Mouse (Mus musculus): ENCODE data around the gene Ccdc18. TPM values are rescaled to one million over a fixed set of nuclear protein-coding genes. Genes with fewer than 3 reads are reported as not detected.
"Not testable (repeated sequence)": the region's sequence is repeated elsewhere in the genome, so short reads cannot be mapped to it uniquely, and the experiment has no call there.

Gene Ccdc18
- total RNA-seq, 1 experiment = 9.8 TPM

DNA sequence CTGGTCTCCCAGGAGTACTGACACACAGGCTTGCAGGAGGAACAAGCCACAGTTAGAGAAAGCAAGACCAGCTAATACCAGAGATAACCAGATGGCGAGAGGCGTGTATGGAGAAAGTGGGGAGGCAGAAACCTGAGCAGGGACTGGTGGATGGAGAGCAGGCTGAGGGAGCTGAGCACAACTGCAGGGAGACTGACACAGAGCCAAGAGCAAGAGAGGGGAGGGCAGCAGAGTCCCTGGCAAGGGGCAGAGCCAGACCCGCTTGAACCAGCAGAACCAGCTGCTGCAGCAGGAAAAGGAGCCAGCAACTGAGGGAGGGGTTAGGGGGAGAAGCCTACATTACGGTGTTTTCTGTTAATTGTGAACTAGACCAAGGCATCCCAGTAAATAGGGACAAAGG is 130.0 kb downstream of the Ccdc18 start:
- peak overlapping the region in 1 of 2 experiments; percentile 64; a peak in 2 of 4 replicates for H3K4me3 ChIP-seq (ENCODE audit: insufficient read depth in 1 of 2, low read depth in 1 of 2, low read length in 2 of 2, poor library complexity in 1 of 2, severe bottlenecking in 1 of 2)
- H3K9ac ChIP-seq (ENCODE audit: insufficient read depth, low read depth, low read length, poor library complexity, severe bottlenecking) = 0 out of 2 replicates have a peak overlapping the region, but pooled peaks have one; percentile 14
- in situ Hi-C loops (cut with MboI; ENCODE audit: low sequenced_read_pairs in 2 of 2, unreplicated experiment in 2 of 2) = no loop called here
- H3K36me3 ChIP-seq (ENCODE audit: control insufficient read depth, insufficient read depth, low read length, poor library complexity, severe bottlenecking) = no peaks in the 10 kb centered on the region
- TF ChIP-seq MAFK (IDR thresholded peaks at IDR 0.05; ENCODE audit: insufficient read depth, low read depth, low read length) (no peak), HCFC1 (IDR thresholded peaks at IDR 0.05; ENCODE audit: borderline replicate concordance, insufficient read depth, low read length) (no peak), ZNF384 (IDR thresholded peaks at IDR 0.05; ENCODE audit: low read depth, low read length) (no peak), ZC3H11A (IDR thresholded peaks at IDR 0.05; ENCODE audit: borderline replicate concordance, low read depth, low read length) (no peak), CHD2 (IDR thresholded peaks at IDR 0.05; ENCODE audit: low read depth, low read length) (no peak)
- peak; percentile 47 for DNase-seq (ENCODE audit: low read depth, low spot score)
- H3K27ac ChIP-seq (ENCODE audit: insufficient read depth, low read depth, low read length, poor library complexity, severe bottlenecking) = no peak overlapping the region
- no peaks in the 10 kb centered on the region for H3K9me3 ChIP-seq (ENCODE audit: control insufficient read depth, insufficient read depth, low read depth, low read length)
- H3K4me1 ChIP-seq (ENCODE audit: control insufficient read depth in 2 of 2, insufficient read depth in 2 of 2, low read length in 2 of 2, poor library complexity in 1 of 2) = peaks cover 0 to 2% of the 10 kb centered on the region in 2 experiments; a peak in 1 of 4 replicates

DNA sequence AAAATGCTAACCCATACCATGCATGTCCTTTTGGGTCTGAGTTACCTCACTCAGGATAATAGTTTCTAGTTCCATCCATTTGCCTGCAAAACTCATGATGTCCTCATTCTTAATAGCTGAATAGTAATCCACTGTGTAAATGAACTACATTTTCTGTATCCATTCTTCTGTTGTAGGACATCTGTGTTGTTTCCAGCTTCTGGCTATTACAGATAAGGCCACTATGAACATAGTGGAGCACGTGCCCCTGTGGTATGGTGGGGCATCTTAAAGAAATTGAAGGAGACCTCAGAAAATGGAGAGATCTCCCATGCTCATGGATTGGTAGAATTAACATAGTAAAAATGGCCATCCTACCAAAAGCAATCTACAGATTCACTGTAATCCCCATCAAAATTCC is 131.1 kb downstream of the Ccdc18 start:
- DNase-seq (ENCODE audit: low read depth, low spot score); H3K4me1 ChIP-seq (ENCODE audit: control insufficient read depth in 2 of 2, insufficient read depth in 2 of 2, low read length in 2 of 2, poor library complexity in 1 of 2); H3K36me3 ChIP-seq (ENCODE audit: control insufficient read depth, insufficient read depth, low read length, poor library complexity, severe bottlenecking); H3K9ac ChIP-seq (ENCODE audit: insufficient read depth, low read depth, low read length, poor library complexity, severe bottlenecking); in situ Hi-C loops (cut with MboI; ENCODE audit: low sequenced_read_pairs in 2 of 2, unreplicated experiment in 2 of 2); H3K27ac ChIP-seq (ENCODE audit: insufficient read depth, low read depth, low read length, poor library complexity, severe bottlenecking); H3K4me3 ChIP-seq (ENCODE audit: insufficient read depth in 1 of 2, low read depth in 1 of 2, low read length in 2 of 2, poor library complexity in 1 of 2, severe bottlenecking in 1 of 2); H3K9me3 ChIP-seq (ENCODE audit: control insufficient read depth, insufficient read depth, low read depth, low read length): not testable (repeated sequence)

DNA sequence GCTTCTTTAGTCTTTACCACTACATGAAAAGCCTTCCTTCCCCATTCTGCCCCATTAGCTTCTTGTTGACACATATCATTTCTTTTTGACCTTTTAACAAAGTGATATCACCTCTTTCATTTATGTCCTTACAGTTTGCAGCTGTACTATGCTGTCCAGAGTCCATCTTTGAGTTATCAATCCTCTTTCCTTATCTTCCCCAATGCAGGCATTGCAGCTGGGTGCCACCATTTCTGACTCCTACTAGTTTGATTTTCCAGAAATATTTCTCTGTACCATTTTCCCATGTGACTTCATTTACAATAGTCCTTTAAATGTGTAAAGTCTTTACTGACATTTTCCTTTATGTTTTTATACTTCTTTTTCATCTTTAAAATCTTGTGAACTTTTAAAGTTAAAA is 134.3 kb downstream of the Ccdc18 start:
- TF ChIP-seq ZC3H11A (IDR thresholded peaks at IDR 0.05; ENCODE audit: borderline replicate concordance, low read depth, low read length) (no peak), CHD2 (IDR thresholded peaks at IDR 0.05; ENCODE audit: low read depth, low read length) (no peak), ZNF384 (IDR thresholded peaks at IDR 0.05; ENCODE audit: low read depth, low read length) (no peak), MAFK (IDR thresholded peaks at IDR 0.05; ENCODE audit: insufficient read depth, low read depth, low read length) (no peak), HCFC1 (IDR thresholded peaks at IDR 0.05; ENCODE audit: borderline replicate concordance, insufficient read depth, low read length) (no peak)
- Histone ChIP-seq H3K27ac (ENCODE audit: insufficient read depth, low read depth, low read length, poor library complexity, severe bottlenecking) (no peak overlapping the region), H3K9me3 (ENCODE audit: control insufficient read depth, insufficient read depth, low read depth, low read length) (no peaks in the 10 kb centered on the region), H3K36me3 (ENCODE audit: control insufficient read depth, insufficient read depth, low read length, poor library complexity, severe bottlenecking) (no peaks in the 10 kb centered on the region), H3K4me3 (ENCODE audit: insufficient read depth in 1 of 2, low read depth in 1 of 2, low read length in 2 of 2, poor library complexity in 1 of 2, severe bottlenecking in 1 of 2) (no peak overlapping the region), H3K9ac (ENCODE audit: insufficient read depth, low read depth, low read length, poor library complexity, severe bottlenecking) (no peak overlapping the region), H3K4me1 (ENCODE audit: control insufficient read depth in 2 of 2, insufficient read depth in 2 of 2, low read length in 2 of 2, poor library complexity in 1 of 2) (peaks cover 2% of the 10 kb centered on the region in 2 experiments; a peak in 1 of 4 replicates)
- in situ Hi-C loops (cut with MboI; ENCODE audit: low sequenced_read_pairs in 2 of 2, unreplicated experiment in 2 of 2) = no loop called here
- DNase-seq (ENCODE audit: low read depth, low spot score) = no peak

DNA sequence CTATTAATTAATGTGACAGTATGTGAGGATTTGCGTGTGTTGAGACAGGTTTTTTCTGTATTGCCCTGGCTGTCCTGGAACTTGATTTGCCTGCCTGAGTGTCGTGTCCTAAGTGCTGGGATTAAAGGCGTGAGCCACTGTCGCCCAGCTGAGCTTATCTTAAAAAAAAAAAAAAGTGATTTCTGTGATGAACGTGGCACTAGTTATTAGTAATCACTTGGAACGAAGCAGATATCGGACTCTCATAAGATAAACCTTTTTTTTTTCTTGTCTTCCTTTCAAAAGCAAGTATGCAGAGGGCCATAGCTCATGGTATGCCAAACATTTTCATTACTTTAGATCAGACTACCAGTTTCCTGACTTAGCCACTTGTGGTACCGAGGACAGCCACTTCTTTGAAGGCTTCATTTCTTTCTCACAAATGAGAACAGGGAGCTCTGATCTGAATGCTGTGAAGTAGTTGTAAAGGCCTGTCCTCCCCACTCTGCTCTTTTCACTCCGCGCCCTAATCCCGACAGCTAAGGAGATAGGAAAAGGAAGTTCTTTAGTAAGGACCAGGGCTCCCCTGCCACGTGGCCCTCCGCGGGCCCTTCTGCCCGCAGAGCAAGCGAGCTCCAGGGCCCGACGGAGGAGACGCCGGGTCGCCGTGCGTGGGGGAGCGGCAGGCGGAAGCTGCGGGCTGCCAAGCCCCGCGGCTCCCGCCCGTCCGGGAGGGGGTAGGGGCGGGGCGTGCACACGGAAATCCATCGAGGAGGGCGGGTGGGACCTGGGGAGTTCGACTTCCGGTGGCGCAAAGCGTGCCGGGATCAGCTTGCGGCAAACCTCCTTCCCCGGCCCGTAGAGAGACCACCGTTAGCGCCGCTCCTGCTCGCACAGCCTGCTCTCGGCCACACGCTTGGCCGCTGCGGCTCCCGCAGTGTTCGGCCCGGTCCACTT is 135.7 kb downstream of the Ccdc18 start, which contains the start of gene Dr1:
Gene Dr1, plus strand, starts transcription at position 771 of the 936 bp plus-strand sequence.
- H3K36me3 ChIP-seq (ENCODE audit: control insufficient read depth, insufficient read depth, low read length, poor library complexity, severe bottlenecking) = no peaks in the 10 kb centered on the region; the same call in 1 of the 2 replicates
- peak; percentile 74 for DNase-seq (ENCODE audit: low read depth, low spot score)

More for the DNA sequence above, 135.7 kb downstream of the Ccdc18 start, which contains the start of gene Dr1:
- TF ChIP-seq CHD2 (IDR thresholded peaks at IDR 0.05; ENCODE audit: low read depth, low read length) (no peak), ZC3H11A (IDR thresholded peaks at IDR 0.05; ENCODE audit: borderline replicate concordance, low read depth, low read length) (no peak), ZNF384 (IDR thresholded peaks at IDR 0.05; ENCODE audit: low read depth, low read length) (no peak), MAFK (IDR thresholded peaks at IDR 0.05; ENCODE audit: insufficient read depth, low read depth, low read length) (no peak), HCFC1 (IDR thresholded peaks at IDR 0.05; ENCODE audit: borderline replicate concordance, insufficient read depth, low read length) (no peak; the same call in 1 of the 2 replicates)
- Histone ChIP-seq H3K27ac (ENCODE audit: insufficient read depth, low read depth, low read length, poor library complexity, severe bottlenecking) (peak within 1 kb of the TSS; percentile 75), H3K4me1 (ENCODE audit: control insufficient read depth in 2 of 2, insufficient read depth in 2 of 2, low read length in 2 of 2, poor library complexity in 1 of 2) (0 out of 4 replicates have a peak, but pooled peaks cover 0 to 2% of the 10 kb centered on the region in 2 experiments), H3K9ac (ENCODE audit: insufficient read depth, low read depth, low read length, poor library complexity, severe bottlenecking) (peak within 1 kb of the TSS; percentile 93), H3K9me3 (ENCODE audit: control insufficient read depth, insufficient read depth, low read depth, low read length) (no peaks in the 10 kb centered on the region), H3K4me3 (ENCODE audit: insufficient read depth in 1 of 2, low read depth in 1 of 2, low read length in 2 of 2, poor library complexity in 1 of 2, severe bottlenecking in 1 of 2) (peak within 1 kb of the TSS; percentile 82 to 100)
- in situ Hi-C loops (cut with MboI; ENCODE audit: low sequenced_read_pairs in 2 of 2, unreplicated experiment in 2 of 2) = no loop called here
